Mouse (Mus musculus) ES-E14 (cell line): ENCODE data around the gene Thumpd2. TPM values are rescaled to one million over a fixed set of nuclear protein-coding genes. Genes with fewer than 3 reads are reported as not detected.
A peak's percentile ranks its signal among the peaks of the same experiment; 100 is the strongest.

Source experiments
- DNase-seq: peaks from one replicate; pipeline ENCODE4 v3.0.0-alpha.2; 2013; ENCODE audit warnings: low read depth, low spot score
- H3K27ac ChIP-seq: 2 replicates; pipeline ENCODE4 v1.5.1; 2012; ENCODE audit warnings: low read depth, mild to moderate bottlenecking, low read length, moderate library complexity, mixed read lengths; ENCODE audit not compliant: poor library complexity, insufficient read depth, severe bottlenecking
- H3K36me3 ChIP-seq: 2 replicates; pipeline ENCODE4 v1.6.1; 2012; ENCODE audit warnings: mild to moderate bottlenecking, low read length, moderate library complexity, mixed read lengths; ENCODE audit not compliant: control insufficient read depth, poor library complexity, insufficient read depth, severe bottlenecking
- H3K4me1 ChIP-seq, 2 experiments: fragments of 150-350 bp in 1 of 2; sonication (generic) in 1 of 2; 2 replicates each; pipeline ENCODE4 v1.6.1; 2012; ENCODE audit warnings: low read length in 2 of 2, mild to moderate bottlenecking in 1 of 2, mixed read lengths in 1 of 2; ENCODE audit not compliant: control insufficient read depth in 2 of 2, insufficient read depth in 2 of 2, poor library complexity in 1 of 2
- H3K4me3 ChIP-seq, 2 experiments: fragments of 150-350 bp in 1 of 2; sonication (generic) in 1 of 2; 2 replicates each; pipeline ENCODE4 v1.5.1; 2012; ENCODE audit warnings: low read length in 2 of 2, low read depth in 1 of 2, mild to moderate bottlenecking in 1 of 2, mixed read lengths in 1 of 2; ENCODE audit not compliant: insufficient read depth in 1 of 2, poor library complexity in 1 of 2, severe bottlenecking in 1 of 2
- H3K9ac ChIP-seq: 2 replicates; pipeline ENCODE4 v1.6.1; 2012; ENCODE audit warnings: low read depth, mild to moderate bottlenecking, low read length, mixed read lengths; ENCODE audit not compliant: poor library complexity, insufficient read depth, severe bottlenecking
- H3K9me3 ChIP-seq: fragments of 150-350 bp; sonication (generic); 2 replicates; pipeline ENCODE4 v1.6.1; 2012; ENCODE audit warnings: low read depth, mild to moderate bottlenecking, low read length; ENCODE audit not compliant: control insufficient read depth, insufficient read depth
- CHD2 ChIP-seq: IDR thresholded peaks from 2 replicates; pipeline ENCODE4 v1.6.1; 2014; ENCODE audit warnings: mild to moderate bottlenecking, low read depth, low read length, inconsistent platforms
- HCFC1 ChIP-seq: IDR thresholded peaks from 2 replicates; pipeline ENCODE4 v1.6.1; 2012; ENCODE audit warnings: low read length, inconsistent platforms, borderline replicate concordance; ENCODE audit not compliant: insufficient read depth
- MAFK ChIP-seq: IDR thresholded peaks from 2 replicates; pipeline ENCODE4 v1.6.1; 2014; ENCODE audit warnings: mild to moderate bottlenecking, low read depth, low read length, inconsistent platforms; ENCODE audit not compliant: insufficient read depth
- ZC3H11A ChIP-seq: IDR thresholded peaks from 2 replicates; pipeline ENCODE4 v1.6.1; 2012; ENCODE audit warnings: low read depth, mild to moderate bottlenecking, inconsistent platforms, low read length, borderline replicate concordance
- ZNF384 ChIP-seq: IDR thresholded peaks from 2 replicates; pipeline ENCODE4 v1.6.1; 2012; ENCODE audit warnings: low read depth, low read length, inconsistent platforms
- in situ Hi-C, 2 experiments: fragments of 600-800 bp; cut with MboI; formaldehyde crosslinking; loops; one replicate each; pipeline ENCODE4 v1.15.1; 2025; ENCODE audit warnings: low sequenced_read_pairs in 2 of 2, inconsistent platforms in 1 of 2; ENCODE audit not compliant: unreplicated experiment in 2 of 2
- total RNA-seq: library from RNA; depleted of rRNA; stranded (reverse); fragments of 300-350 nt; gene quantifications from 2 replicates; pipeline ENCODE4 v1.2.3, GENCODE M21; 2012

Gene Thumpd2
- total RNA-seq, 1 experiment: 7.1 TPM

DNA sequence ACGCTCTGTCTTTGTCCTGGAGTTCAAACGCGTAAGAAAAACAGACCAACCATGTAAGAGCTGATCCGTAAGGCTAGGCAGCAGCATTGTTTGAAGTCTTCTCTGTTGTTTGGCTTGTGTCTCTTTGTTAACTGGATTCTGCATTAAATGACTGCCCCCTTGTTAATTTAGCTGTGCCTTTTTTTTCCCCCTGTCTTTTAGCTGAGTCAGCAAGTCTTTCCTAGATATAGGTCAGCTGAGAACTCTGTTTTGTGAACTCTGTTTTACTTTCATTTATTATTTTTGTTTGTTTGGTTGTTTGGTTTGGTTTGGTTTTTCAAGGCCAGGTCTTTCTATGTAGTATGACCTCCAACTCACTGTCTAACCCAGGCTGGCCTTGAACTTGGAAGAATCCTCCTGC, 63.2 kb downstream of the Thumpd2 start:
- Histone ChIP-seq H3K27ac (no peak overlapping the region), H3K9me3 (no peaks in the 10 kb centered on the region), H3K36me3 (no peaks in the 10 kb centered on the region), H3K4me3 (no peak overlapping the region), H3K9ac (no peak overlapping the region), H3K4me1 (no peaks in the 10 kb centered on the region)
- in situ Hi-C loops: no loop called here
- TF ChIP-seq CHD2 (no peak), ZNF384 (no peak), HCFC1 (no peak), MAFK (no peak), ZC3H11A (no peak)
- no peak for DNase-seq

DNA sequence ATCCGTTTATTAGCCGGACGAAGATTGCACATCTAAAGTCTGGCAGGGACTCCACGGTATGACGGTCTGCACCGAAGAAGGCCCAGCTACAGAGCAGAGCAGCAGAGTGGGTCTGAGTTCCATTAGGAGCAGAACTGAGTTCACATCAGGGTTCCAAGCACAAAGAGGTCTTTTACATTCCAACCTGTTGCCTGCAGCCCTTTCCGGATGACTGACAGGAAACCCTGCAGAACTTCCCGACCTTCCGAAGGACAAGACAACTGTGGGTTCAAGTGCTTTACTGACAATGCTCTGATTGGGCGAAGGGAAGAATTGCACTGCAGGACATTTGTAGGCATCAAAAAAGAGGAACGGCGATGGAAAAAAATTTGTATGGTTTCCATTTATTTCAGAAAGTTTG, 63.9 kb downstream of the Thumpd2 start:
- no peaks in the 10 kb centered on the region for H3K9me3 ChIP-seq
- peak; percentile 12 for DNase-seq
- H3K4me1 ChIP-seq: no peaks in the 10 kb centered on the region
- peak overlapping the region; percentile 4; the same call in 1 of the 2 replicates for H3K9ac ChIP-seq
- H3K4me3 ChIP-seq: peak overlapping the region in 1 of 2 experiments; percentile 13; a peak in 1 of 4 replicates
- H3K27ac ChIP-seq: no peak overlapping the region
- no peaks in the 10 kb centered on the region for H3K36me3 ChIP-seq
- TF ChIP-seq MAFK (no peak), ZNF384 (no peak), ZC3H11A (no peak)
- in situ Hi-C loops: no loop called here

DNA sequence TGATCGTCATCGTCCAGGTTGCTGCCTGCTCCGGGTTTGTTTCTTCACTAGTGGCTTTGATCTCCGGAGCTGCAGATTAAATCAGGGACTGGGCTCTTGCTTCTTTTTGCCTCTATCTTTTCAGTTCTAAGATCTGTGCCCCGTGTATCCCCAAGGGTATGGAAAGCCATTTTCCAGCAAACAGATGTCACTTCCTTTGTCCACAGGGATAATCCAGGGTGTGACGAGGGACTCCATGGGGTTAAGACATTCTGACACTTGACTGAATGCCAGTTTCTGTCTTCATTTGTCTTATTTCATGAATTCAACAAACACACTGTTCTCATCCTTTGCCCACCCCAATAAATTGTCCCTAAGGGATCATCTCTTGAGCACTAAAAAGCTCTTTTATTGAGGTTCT, 65.9 kb downstream of the Thumpd2 start:
- Histone ChIP-seq H3K9ac (no peak overlapping the region), H3K36me3 (no peaks in the 10 kb centered on the region), H3K27ac (no peak overlapping the region), H3K9me3 (no peaks in the 10 kb centered on the region), H3K4me3 (no peak overlapping the region), H3K4me1 (no peaks in the 10 kb centered on the region)
- DNase-seq: no peak
- no peak for TF ChIP-seq HCFC1
- in situ Hi-C loops: loop anchor here (25.0 kb wide), 1 partner anchor 412 kb away; the partner anchor contains the start of gene Cdkl4 (in 2 of the 2)

DNA sequence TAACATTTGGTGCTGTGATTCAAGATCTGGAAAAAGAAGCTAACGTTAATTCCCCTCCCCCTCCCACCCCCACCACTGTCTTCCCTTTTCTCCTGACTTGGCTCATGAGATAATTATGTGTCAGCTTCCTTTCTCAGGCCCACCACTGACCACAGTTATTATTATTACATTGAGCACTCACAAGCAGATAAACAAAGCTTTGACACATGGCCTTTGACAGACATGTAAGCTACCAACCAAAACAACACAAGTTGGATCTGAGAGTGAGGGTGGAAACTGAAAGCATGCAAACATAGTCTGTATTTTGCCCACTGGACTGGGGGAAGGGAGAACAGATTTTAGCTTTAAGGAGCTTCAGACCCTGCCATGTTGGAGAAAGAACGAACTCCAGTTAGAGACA, 67.7 kb downstream of the Thumpd2 start:
- Histone ChIP-seq H3K27ac (no peak overlapping the region), H3K36me3 (no peaks in the 10 kb centered on the region), H3K9ac (no peak overlapping the region), H3K9me3 (no peaks in the 10 kb centered on the region), H3K4me3 (no peak overlapping the region), H3K4me1 (no peaks in the 10 kb centered on the region)
- in situ Hi-C loops: loop anchor here (25.0 kb wide), 1 partner anchor 410 kb away; the partner anchor contains the start of gene Cdkl4 (in 2 of the 2)
- TF ChIP-seq HCFC1: no peak
- no peak for TF ChIP-seq MAFK
- no peak for TF ChIP-seq CHD2
- no peak for TF ChIP-seq ZC3H11A
- no peak for TF ChIP-seq ZNF384
- no peak for DNase-seq

DNA sequence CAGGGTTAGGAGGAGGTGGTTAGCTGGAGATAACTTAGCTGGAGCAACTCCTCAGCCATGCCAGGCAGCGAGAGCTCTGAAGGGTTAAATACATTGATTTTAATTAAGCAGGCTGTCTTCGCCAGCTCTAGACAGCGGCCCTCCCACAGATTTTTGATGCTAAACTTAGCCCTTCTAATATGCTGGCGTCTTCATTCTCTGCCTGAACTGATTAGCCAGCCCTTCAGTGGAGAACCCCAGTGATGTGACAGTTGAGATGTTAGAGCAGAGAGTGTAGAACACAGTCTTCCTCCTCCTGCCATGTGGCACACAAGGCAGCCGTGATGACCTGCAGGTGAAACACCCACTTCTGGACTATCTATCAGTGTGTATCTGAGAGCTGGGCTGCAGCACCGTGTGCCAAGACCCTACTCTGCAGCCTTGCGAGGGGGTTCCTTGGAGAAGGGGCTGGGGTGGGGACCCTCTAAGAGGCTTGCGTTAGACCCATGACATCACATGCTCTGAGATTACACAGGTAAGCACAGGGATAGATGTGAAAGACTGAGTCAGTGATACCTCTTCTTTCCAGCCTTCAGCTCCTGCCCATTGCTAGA, 73.3 kb downstream of the Thumpd2 start:
- in situ Hi-C loops: loop anchor here (25.0 kb wide), 1 partner anchor 404 kb away; the partner anchor contains the start of gene Cdkl4 (in 2 of the 2)
- no peak overlapping the region for H3K27ac ChIP-seq
- DNase-seq: no peak
- TF ChIP-seq ZNF384 (no peak), ZC3H11A (no peak), CHD2 (no peak), MAFK (no peak), HCFC1 (no peak)
- no peak overlapping the region for H3K9ac ChIP-seq
- H3K4me1 ChIP-seq: no peaks in the 10 kb centered on the region
- no peak overlapping the region for H3K4me3 ChIP-seq
- H3K9me3 ChIP-seq: no peaks in the 10 kb centered on the region
- no peaks in the 10 kb centered on the region for H3K36me3 ChIP-seq
